Mouse (Mus musculus) heart, adult 18-20 months (tissue): ENCODE results near the gene Spata21. TPM values are rescaled to one million over a fixed set of nuclear protein-coding genes. Genes with fewer than 3 reads are reported as not detected.

ENCODE experiments used
- DNase-seq, 2 experiments: peaks; one replicate each; pipeline ENCODE4 v3.0.0; 2021 to 2022; ENCODE audit warnings: mixed read lengths in 1 of 2
- total RNA-seq, 2 experiments: library from RNA; stranded (reverse); gene quantifications; 2 replicates each; pipeline ENCODE4 v1.2.3; 2021

Spata21 gene
- total RNA-seq, 2 experiments from 2014 or later = not detected

DNA sequence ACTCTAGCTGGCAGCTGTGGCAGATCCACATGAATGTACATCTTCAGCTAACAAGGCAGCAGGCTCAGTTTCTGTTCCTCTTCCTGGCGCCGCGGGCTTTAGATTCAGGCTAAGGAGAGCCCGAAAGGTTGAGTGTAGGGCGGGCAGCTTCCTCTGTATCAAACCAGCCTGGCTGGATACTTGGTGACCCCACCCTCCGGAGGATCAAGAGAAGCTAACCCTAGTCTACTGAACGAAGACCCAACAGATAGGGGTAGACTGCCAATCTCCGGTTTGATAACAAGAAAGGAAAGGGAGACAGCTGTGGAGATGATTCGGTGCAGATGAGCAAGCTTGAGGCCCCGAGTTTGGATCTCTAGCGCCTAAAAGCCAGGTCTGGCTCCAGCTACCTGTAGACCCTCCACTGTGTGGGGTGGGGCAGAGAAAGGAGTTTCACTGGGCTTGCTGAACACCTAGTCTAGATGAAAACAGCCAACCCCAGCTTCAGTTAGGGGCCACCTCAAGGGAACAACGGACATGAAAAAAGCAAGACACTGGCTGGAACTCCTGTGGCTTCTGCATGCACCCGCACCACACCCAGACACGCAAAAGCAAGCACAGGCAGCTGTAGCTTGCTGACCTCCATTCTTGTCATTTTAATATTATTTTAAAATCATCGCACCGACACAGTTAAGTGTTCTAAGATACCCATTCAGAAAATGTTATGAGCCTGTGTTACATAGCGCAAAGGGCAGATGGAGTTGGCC lies 11.2 kb upstream of the Spata21 start:
- peak in 1 of 2 experiments; percentile 68 for DNase-seq

DNA sequence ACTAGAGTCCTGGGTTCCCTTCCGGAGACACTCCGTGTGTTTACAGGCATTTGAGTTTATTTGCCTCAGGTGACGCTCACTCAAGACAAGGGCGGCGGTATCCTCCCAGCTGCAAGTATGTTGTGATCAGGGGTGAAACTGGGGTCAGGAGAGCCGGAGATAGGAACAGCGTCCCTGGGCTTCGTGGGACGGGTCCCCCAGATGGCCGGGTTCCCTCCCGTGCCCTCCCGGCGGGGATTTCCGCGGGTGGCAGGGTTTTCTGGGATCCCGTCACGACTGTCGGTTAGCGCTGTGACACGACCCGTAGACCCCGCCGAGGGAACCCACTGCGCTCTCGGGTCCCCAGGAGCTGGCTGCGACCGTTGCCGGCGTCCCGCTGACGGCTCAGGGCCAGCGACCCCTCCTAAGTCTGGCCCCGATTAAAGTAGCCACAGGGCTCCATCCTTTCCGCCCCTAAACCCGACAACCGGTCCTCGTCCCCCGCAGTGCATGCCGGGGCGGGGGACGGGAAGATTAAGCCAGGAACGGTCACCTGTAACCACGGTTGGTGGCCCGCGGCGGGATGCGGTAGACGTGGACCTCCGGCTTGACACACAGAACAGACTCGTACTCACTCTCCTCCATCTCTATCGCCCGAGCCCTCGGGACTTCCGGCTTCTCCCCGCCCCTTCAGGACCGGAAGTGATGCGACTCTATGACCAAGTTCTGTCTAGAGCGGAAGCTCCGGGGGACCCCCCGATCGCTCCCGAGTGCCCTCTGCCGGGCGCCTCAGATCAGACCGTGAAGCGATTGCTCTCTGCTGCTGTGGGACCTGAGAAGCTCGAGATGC lies 10.2 kb upstream of the Spata21 start, which contains the start of gene Necap2:
TSS of gene Necap2 (minus strand) at position 677 of the 829 bp plus-strand sequence.
- DNase-seq = peak; percentile 96 to 97

DNA sequence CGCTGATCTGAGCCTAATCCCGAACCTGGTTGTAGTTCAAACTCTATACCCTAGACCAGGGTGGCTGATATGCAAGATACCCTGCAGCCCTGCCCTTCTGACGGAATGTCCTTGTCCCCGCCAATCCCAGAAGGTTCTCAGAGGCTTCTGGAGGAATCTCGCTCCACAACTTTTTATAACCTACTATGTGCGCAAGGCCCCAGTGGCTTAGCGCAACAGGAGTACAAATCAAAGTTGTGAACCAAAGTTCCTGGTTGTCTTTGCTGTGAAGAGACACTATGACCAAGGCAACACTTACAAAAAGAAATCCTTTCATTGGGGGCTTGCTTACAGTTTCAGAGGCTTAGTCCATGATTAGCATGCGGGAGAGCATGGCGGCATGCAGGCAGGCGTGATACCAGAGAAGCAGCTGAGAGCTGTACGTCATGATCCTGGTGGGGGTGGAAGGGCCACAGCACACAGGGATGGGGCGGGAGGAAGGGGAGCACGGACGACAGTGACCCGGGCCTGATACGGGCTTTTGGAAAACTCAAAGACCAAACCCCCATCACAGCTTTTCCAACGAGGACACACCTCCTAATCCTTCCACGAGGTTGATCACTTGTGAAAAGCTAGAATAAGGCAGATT lies 9.5 kb upstream of the Spata21 start:
- DNase-seq = no peak

DNA sequence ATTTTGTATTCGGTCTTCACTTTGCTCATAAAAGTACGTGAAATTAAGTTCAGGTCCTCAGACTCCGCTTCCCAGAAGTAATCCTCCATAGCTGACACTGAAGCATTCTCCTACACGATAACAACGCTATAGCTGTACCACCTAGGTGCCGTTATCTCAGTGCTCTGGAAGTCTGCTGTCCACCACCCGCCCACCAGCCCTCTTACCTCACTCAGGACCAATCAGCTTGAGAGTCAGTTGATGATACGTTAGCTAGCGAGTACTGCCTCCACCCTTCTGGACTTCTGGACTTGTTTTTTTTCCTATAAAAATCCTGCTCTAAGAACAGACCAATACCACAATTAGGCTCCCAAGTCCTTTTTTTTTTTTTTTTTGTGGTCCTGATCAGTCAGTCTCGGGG lies 1.3 kb upstream of the Spata21 start:
- DNase-seq = no peak

DNA sequence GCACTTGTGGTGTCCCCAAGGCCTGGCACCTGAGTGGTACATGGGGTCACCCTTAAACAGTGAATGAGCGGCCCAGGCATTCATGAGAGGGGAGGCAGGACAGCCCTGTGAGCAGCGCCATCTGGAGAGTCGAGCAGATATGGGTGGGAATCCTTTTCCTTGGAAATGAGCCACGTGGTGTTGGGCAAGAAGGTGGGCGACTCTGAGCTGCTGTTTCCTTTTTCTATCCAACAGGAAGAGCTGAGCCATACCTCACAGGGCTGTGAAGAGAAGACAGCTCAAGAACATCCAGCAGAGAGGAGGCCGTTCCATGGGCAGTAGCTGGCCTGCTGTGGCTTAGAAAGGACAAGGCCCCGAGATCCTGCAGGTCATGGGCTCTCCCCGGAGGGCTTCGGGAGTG lies 581 bp downstream of the Spata21 start:
- no peak for DNase-seq

DNA sequence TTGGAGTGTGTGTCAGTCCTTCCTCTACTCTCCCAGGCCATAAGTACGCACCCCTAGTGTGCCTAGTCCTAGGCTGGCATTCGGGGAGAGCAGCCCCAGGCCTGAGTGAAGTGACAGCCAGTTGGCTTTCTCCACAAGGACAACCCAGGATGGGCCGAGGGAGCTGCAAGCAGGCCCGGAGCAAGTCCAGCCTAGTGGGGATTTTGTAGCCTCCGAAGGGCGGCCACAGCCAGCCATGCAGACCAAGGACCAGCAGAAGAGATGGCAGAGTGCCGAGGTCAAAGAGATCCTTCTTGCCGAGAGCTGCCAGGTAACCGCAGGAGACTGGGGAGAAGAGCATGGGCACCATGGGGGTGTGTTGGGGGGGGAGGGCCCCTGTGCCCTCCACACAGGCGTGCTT lies 6.9 kb downstream of the Spata21 start:
- DNase-seq = no peak

DNA sequence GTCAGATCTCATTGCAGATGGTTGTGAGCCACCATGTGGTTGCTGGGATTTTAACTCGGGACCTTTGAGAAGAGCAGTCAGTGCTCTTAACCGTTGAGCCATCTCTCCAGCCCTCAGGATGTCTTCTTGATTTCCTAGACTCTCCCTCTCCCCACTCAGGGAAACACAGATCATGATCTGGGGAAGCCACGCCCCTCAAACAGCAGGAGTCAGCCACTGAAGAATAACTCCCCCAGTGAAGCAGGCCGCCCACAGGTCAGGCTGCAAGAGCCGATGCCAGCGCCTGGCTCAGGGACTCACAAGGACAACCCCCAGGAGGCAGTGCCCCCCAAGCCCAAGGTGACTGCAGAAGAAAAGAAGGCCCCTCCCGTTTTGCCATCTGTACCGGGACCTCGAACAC lies 8.6 kb downstream of the Spata21 start:
- DNase-seq = no peak

DNA sequence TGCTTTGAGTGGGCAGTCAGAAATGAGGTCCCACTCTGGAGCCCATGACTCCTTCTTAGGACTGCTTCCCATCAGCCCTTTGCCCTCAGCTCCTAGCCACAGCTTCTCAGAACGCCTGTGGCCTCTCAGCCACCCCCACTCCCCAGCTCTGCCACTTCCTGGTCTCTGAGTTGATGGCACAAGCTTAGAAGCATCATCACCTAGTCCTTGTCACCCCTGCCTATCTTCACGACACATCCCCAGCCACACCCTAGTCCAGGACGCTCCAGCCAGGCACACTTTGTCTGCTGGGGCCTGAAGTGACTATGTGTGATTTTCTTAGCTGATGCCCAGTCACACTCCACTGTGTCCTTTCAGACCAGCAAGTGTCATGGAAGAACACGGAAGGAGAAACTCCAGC lies 10.8 kb downstream of the Spata21 start:
- DNase-seq = no peak

DNA sequence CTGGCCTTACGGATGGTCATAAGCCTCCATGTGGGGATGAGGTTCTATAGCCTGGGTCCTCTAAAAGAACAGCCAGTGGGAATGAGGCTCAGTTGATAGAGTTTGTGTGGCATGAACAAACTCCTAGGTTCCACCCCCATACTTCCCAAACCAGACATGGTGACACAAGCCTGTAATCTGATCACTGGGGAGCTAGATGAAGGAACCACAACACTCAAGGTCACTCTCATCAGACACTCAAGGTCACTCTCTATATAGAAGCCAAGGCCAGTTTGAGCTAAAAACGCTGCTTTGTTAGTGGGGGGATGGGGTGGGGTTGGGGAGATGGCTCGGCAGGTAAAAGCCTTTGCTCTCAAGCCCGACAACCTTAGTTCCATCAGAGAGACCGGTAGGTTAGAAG lies 11.8 kb downstream of the Spata21 start:
- DNase-seq = no peak

DNA sequence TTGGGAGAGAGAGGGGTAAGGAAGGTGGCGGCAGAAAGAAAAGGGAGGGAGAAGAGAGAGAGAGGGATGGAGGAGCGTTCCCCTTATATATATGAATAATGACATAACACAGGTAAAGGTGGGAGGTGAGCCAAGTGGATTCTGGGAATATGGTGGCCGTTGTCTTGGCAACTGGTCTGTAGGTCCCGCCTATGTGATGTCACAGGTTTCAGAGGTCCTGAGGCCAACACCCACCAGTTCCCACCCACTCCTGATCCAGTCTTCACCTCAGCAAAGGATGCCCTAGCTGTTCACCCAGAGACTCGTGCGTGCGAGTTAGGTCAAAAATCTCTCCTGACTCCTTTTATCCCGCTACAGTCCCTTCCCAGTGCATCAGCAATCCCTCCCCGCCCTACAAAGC lies 13.2 kb downstream of the Spata21 start:
- DNase-seq = no peak

DNA sequence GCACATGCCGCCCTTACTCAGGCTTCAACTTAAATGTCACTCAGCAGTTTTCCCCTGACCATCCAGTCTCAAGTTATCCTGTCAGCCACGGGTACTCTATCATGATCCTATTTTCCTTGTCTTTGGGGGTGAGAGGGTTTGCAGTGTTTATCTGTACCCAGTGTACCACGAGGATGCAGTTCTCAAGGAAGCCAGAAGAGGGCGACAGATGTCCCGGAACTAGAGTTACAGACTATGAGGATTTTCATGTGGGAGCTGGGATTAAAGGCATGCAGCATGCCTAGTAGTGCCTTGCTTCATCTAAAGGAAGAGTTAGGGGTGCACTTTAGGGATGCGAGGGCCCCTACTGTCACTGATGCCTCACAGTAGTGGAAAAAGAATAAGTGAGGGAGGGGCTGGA lies 13.7 kb downstream of the Spata21 start:
- no peak for DNase-seq

DNA sequence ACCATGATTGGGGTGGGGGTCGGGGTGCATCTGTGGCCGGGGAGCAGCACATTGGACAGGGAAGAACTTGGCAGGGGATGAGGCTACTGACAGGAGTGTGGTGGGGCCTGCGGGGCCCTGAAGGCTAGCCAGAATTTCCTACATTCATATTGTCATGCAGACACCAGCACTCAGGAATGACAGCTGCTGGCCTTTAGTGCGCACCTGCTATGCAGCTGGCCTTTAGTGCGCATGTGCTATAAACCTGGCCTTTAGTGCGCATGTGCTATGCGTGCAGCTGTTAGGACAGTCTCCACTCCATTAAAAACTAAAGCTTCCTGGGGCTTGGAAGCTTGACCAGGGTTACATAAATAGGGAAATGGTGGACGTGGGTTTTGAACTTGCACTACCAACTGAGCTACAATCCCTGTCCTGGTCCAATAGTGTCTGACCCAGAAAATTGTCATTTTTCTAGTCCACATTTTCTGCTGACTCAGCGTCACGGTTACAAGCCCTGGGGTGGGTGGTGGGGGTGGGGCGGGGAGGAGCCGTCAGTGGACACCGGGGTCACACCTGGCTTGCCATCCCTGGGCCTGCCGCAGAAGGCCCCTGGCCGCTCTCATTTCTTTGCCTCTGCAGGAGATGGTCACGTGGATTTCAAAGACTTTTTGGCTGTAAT lies 18.5 kb downstream of the Spata21 start:
- no peak for DNase-seq

DNA sequence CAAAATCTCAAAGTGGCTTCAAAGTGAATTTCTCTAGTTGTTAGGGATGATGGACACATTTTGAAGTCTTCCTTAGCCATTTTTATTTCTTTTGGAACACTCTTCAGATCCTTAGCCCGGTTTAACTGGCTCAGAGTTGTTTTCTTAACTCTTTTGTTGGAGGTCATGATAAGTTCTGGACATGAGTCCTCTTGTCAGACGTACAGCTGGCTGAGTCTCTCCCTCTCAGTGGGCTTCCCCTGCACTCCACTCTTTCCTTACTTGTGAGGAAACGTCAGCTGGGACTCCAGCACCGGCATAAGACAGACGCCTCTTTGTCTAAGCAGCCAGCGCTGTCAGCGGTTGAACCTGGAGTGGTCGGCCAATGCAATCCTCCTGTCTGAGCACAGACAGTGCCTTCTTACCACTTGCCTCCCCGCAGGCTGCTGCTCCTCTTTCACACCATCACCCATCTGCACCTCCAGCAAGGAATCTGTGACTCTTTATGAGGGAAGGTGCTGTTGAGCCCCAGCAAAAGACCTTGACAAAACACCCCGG lies 20.1 kb downstream of the Spata21 start:
- no peak for DNase-seq

DNA sequence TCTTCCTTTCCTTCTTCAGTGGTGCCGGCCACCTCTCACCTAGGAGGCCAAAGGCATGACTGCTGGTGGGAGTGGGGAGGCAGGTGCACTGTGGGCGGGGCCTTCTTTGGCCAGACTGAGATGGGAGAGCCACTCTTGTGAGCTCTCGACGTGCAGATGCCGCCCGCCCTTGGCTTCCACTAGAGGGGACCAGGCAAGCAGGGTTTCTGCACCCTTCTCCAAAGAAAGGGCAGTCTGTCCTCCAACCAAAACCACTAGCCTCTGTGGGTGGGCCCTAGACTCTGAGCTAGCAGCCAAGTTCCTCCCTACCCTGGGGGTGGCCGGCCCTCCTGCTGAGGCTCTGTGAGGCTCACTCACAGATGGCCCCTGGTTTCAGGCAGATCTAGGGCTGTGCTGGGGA lies 25.7 kb downstream of the Spata21 start:
- DNase-seq = no peak

DNA sequence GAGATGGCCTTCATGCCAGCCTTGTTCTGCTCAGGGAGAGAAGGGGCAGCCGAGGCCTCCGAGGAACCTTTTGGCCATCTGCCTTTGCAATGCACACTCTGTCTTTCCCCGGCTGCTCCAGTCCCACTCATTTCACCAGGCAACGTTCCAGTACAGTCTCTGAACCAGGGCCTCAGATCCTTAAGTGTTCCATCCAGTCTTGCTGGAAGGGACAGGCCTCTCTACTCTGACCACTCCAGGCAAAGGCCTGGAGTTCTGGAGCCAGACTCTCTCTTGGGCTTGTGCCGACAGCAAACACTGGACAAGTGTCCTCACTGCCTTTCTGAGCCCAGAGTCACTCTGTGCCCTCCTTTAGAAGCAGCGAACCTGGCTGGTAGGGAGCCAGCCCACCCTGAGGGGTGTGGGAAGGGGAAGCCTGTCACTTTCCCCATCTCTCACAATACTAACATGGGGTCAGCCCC lies 26.4 kb downstream of the Spata21 start:
- DNase-seq = peak in 1 of 2 experiments; percentile 55

DNA sequence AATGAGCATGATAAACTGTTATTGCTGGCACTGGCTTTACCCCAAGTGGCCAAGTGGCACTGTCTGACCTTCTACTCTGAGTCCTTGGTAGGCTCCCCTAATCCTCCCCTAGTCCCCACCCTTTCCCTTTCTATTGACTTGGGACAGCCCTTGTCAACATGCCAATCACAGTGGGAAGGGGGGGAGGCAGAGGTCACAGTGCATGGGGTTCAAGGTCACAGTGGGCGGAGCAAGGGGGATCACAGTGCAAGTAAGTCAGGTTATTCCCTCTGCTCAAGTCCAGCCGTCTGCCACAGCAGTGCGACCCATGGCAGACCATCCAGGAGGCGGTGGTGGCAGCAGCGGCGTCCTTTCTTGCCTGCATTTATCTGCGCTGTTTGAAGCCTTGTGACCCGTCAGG lies 27.3 kb downstream of the Spata21 start:
- DNase-seq = no peak

DNA sequence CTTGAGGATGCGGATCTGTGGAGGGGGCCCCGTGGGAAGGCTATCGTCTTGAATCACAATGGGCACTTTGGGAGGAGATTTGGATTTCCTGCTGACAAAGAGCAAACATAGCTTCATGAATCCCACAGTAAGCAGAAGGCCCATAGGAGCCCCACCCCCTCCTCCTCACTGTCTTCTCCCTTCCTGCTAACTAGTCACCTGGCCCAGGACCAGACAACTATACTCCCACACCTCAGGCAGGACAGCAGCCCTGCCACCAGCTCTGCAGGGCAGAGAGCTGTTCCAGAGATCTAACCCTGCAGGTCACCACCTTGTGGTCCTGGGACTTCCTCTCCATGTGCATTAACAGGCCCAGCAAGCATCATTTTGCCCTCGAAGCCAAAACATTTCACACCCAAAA lies 30.6 kb downstream of the Spata21 start:
- DNase-seq = no peak

DNA sequence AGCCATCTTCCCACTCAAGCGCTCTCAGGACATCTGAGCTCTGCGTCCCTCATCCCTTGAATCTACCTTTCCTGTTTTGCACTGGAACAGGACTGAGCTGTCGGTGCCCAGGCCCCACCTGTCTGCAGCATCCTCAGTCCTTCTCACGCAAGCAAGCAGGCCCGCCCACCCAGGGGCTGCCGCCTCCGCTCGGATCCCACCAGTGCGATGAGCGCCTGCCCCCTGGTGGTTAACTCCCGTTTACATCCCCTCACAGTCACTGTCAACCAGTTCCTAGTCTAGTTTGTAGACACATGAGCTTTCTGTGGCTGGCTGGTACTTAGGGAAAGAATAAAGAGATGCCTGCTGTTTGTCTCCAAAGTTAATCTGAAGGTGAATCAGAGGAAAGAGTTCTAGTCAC lies 32.6 kb downstream of the Spata21 start:
- DNase-seq = peak in 1 of 2 experiments; percentile 61

DNA sequence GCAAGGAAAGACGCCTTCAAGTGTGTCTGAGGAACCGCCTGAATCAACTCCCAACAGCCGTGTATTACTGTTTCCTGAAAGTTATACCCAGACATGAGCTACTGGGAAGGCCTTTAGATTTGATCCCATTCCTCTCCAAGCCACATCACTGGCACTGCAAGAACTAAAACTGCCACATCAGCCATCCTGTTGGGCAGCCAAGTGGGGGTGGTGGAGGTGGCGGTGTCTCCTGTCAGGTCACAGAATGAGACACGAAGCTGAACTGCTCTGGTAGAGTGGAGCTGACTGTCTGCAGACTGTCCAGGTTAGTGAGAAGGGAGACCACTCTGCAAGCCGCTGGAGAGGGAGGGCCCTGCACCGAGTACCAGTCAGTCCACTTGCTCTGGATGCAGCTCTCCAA lies 34.5 kb downstream of the Spata21 start:
- DNase-seq = no peak

DNA sequence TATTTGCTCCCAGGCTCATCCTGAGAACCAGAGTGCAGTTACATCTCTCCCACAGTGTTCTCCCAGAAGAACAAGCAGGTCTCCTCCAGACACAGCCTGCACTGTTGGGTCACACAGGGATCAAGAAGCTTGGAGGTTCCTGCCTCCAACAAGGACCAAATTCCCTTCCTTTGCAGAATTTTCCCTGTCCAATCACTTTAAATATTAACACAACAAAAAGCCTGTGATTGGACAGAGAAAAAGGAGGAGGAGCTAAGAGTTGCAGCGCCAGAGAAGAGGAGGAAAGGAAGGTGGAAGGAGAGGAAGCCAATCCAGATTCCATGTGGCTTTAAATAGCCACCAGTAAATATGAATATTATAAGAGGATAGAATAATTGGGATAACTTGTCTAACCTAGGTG lies 34.9 kb downstream of the Spata21 start:
- no peak for DNase-seq

DNA sequence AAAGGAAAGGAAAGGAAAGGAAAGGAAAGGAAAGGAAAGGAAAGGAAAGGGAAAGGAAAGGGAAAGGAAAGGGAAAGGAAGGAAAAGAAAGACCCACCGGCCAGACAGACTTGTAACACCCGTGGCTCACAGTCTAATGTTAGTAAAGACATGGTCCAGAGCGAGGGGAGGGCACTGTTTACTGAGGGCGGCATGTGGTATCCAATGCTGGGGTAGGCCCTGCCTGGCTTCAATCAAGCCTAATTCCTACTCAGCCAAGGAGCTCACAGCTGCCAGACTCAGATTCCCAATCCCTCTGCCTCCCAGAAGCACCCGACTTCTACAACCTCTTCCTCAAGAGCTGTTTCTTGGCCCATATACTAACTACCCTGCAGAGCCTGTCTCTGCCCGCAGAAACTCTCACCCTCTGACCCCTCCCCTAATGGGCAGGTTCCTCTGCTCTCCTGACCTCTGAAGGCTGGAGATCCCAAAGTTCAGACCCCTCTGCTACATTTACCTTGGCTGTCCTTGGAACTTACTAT lies 41.1 kb downstream of the Spata21 start:
- DNase-seq = no peak
